Mouse (Mus musculus): ENCODE measurements around the gene Il2rg. TPM values are rescaled to one million over a fixed set of nuclear protein-coding genes. Genes with fewer than 3 reads are reported as not detected.

Il2rg gene
- 1 to 10 TPM; 1.3 to 2.6 TPM for total RNA-seq (2021)
- long read RNA-seq, experiment 1, partial matches to known transcripts = 0 of 2 reads
- long read RNA-seq, experiment 1, other reads (novel, unspliced or antisense) = 0 of 2 reads
- long read RNA-seq, experiment 2, transcript Il2rg-201 (8 exons, 1,670 nt) = major isoform, 7 of 8 reads
- long read RNA-seq, experiment 2, partial matches to known transcripts = 0 of 8 reads
- long read RNA-seq, experiment 2, other reads (novel, unspliced or antisense) = 1 of 8 reads

- DNase-seq = no peak
Observed at GRCm38 (mm10) chrX:101268025-101268754, at the start of gene Il2rg. TSS of gene Il2rg (minus strand) at chrX:101268255.

GRCm38 (mm10) chrX:101313625-101314359 is 45.7 kb upstream of the Il2rg start:
- DNase-seq = no peak

DNA sequence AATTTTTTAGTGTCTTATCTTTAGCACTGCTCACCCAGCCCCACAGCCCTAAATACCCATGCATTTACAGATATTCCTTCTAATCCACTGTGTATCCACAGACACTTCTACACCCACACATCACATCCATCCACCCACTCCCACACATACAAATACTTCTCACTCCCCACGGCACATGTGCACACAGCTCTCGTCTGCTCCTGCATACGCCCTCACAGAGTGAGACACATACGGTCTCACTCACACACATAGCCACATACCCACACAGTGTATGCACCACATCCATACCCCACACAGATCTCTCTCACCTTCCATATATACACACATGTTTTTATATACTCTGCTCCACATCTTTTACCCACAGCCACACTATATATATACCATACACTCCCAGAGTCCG is 41.2 kb upstream of the Il2rg start:
- DNase-seq = no peak

GRCm38 (mm10) chrX:101304646-101305045 is 36.6 kb upstream of the Il2rg start:
- DNase-seq = no peak

GRCm38 (mm10) chrX:101301654-101302053 is 33.6 kb upstream of the Il2rg start:
- no peak for DNase-seq

GRCm38 (mm10) chrX:101300427-101301030 is 32.5 kb upstream of the Il2rg start:
- DNase-seq = no peak

GRCm38 (mm10) chrX:101299473-101300426 is 31.7 kb upstream of the Il2rg start:
- DNase-seq = no peak

DNA sequence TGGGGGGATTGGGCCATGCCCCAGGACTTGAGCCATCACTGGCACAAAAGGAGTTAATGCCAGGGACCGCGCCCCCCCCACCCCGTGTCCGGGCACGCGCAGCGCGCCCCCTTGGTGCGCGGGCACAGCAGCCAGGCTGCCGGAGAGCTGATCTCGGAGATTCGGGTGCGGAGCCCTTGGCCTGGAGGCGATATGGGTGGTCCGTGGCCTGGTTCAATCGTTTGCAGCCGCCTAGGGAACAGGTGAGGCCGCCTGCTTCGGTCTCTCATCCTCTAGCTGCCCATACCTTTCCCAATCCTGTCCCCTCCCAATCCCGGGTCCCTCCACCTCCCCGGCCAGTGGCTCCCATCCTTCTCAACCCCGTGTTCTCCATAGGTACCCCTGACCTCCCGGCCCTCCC is 31.0 kb upstream of the Il2rg start, which contains the start of gene Nlgn3:
TSS of gene Nlgn3 (plus strand) at position 114 of the 400 bp plus-strand sequence.
- no peak for DNase-seq

GRCm38 (mm10) chrX:101290111-101290510 is 22.1 kb upstream of the Il2rg start:
- DNase-seq = no peak

- DNase-seq = no peak
Observed at GRCm38 (mm10) chrX:101289037-101289436, 21.0 kb upstream of the Il2rg start.

DNA sequence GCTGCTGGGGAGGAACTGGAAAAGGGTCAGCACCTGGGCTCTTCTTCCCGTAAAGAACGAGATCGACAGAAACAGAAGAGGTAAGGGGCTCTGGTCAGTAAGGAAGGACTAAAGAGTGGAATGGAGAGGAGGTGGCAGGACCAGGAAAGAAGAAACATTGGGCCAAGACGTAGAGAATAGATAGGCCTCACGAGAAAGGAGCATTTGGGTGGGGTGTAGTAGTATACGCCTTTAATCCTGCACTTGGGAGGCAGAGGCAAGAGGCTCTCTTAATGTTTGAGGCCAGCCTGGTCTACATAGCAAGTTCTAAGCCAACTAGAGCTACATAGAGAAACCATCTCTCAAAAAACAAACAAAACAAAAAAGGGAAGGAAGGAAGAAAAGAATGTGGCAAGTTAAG is 20.4 kb upstream of the Il2rg start:
- DNase-seq = no peak

- DNase-seq = no peak
Observed at GRCm38 (mm10) chrX:101287543-101287942, 19.5 kb upstream of the Il2rg start.

DNA sequence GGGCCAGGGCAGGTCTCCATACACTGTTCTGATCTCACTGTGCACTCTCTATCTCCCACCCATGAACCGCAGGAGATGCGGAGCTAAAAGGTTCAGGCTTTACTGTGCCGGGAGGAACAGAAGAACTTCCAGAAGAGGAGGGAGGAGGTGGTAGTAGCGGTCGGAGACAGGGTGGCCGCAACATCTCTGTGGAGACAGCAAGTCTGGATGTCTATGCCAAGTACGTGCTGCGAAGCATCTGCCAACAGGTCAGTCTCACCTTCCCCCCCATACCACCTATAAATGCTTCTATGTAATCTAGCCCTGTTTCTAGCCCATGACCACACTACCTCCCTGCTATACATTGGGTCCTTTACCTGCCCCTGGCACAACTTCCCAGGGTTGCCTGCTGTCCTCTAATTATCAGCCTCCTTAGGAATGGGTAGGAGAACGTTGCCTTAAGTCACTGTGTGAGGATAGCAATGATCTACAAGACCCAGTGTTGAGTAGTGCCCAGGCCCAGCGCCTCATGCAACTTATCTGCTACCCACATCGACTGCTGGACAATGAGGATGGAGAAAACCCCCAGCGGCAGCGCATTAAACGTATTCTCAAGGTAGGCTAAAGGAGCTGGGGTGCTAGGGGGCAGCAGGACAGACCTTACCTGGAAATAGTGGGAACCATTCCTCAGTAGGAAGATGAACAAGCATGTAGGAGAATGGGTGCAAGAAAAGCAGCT is 18.1 kb upstream of the Il2rg start:
- DNase-seq = no peak

GRCm38 (mm10) chrX:101285534-101285933 is 17.5 kb upstream of the Il2rg start:
- DNase-seq = no peak

GRCm38 (mm10) chrX:101282813-101283212 is 14.8 kb upstream of the Il2rg start:
- no peak for DNase-seq

- DNase-seq = peak; percentile 94
Observed at GRCm38 (mm10) chrX:101273875-101274738, 6.1 kb upstream of the Il2rg start, which contains the start of gene Med12. TSS of gene Med12 (plus strand) at chrX:101274030.

GRCm38 (mm10) chrX:101273410-101273809 is 5.4 kb upstream of the Il2rg start:
- no peak for DNase-seq

GRCm38 (mm10) chrX:101268755-101269124 is 685 bp upstream of the Il2rg start, which contains the start of gene Gm20489:
TSS of gene Gm20489 (minus strand) at chrX:101269023.
- DNase-seq = no peak

DNA sequence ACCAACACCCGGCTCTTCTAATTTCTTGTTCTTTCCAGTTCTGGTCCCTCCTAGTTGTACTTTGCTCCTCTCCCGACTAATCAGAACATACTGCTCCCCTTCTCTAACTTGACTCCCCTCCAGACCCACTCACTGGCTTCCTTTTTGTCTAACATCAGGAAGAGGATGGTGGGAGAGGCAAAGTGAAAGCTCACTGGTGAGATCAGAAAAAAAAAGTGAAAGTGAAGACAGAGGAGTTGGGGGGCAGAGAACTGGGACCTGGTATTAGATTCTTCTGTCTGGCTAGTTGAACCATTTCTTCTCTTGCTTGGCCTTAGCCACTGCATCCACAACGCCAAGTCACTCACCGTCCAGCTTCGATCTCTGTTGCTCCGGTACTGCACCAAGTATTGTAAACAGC is 1.4 kb downstream of the Il2rg start:
- DNase-seq = no peak

DNA sequence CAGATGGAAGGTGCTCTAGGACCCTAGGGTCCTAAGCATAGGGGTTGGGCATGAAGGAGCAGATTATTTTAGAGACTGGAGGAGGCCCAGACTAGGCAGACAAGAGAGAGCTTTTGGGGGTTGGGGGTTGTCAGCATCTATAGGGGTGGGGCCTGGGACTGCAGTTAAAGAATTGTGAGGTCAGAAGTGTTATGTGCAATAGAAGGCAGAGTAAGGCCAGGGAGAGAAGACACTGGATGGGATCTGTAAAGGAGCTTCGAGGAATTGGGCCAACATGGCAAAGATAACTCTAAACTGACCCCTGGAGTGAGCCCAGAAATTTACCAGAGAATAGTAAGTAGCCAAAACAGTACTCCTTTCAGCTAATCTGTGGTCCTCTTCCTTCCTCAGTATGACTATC is 4.2 kb downstream of the Il2rg start, which contains the start of gene Gm614:
TSS of gene Gm614 (minus strand) at position 101 of the 400 bp plus-strand sequence.
- no peak for DNase-seq

Measured in gastrocnemius, postnatal 25 days (tissue).